Mouse (Mus musculus): ENCODE results near the gene Trim3. TPM values are rescaled to one million over a fixed set of nuclear protein-coding genes. Genes with fewer than 3 reads are reported as not detected.

Gene Trim3
- polyA plus RNA-seq, 1 experiment = 66.9 TPM

- Histone ChIP-seq H3K27ac (ENCODE audit: insufficient read depth, low read depth, low read length) (no peak overlapping the region), H3K4me1 (ENCODE audit: control insufficient read depth, insufficient read depth, low read length) (no peaks in the 10 kb centered on the region), H3K4me3 (ENCODE audit: insufficient read depth, low read length) (no peak overlapping the region)
- TF ChIP-seq POLR2A (IDR thresholded peaks at IDR 0.05; ENCODE audit: borderline replicate concordance, low read depth, low read length) = no peak
- no peak for TF ChIP-seq CTCF (IDR thresholded peaks at IDR 0.05; ENCODE audit: low read depth, low read length)
Observed at GRCm38 (mm10) chr7:105565071-105565836, 68.1 kb downstream of the Trim3 start.

- no peak for TF ChIP-seq POLR2A (IDR thresholded peaks at IDR 0.05; ENCODE audit: borderline replicate concordance, low read depth, low read length)
- no peak for TF ChIP-seq CTCF (IDR thresholded peaks at IDR 0.05; ENCODE audit: low read depth, low read length)
- H3K4me3 ChIP-seq (ENCODE audit: insufficient read depth, low read length) = no peak overlapping the region
- no peaks in the 10 kb centered on the region for H3K4me1 ChIP-seq (ENCODE audit: control insufficient read depth, insufficient read depth, low read length)
- no peak overlapping the region for H3K27ac ChIP-seq (ENCODE audit: insufficient read depth, low read depth, low read length)
Observed at GRCm38 (mm10) chr7:105563367-105563766, 70.0 kb downstream of the Trim3 start.

GRCm38 (mm10) chr7:105562317-105562716 is 71.1 kb downstream of the Trim3 start:
- Histone ChIP-seq H3K4me3 (ENCODE audit: insufficient read depth, low read length) (no peak overlapping the region), H3K27ac (ENCODE audit: insufficient read depth, low read depth, low read length) (no peak overlapping the region), H3K4me1 (ENCODE audit: control insufficient read depth, insufficient read depth, low read length) (no peaks in the 10 kb centered on the region)
- TF ChIP-seq CTCF (IDR thresholded peaks at IDR 0.05; ENCODE audit: low read depth, low read length) (no peak), POLR2A (IDR thresholded peaks at IDR 0.05; ENCODE audit: borderline replicate concordance, low read depth, low read length) (no peak)

GRCm38 (mm10) chr7:105559016-105559415 is 74.4 kb downstream of the Trim3 start:
- Histone ChIP-seq H3K4me3 (ENCODE audit: insufficient read depth, low read length) (no peak overlapping the region), H3K27ac (ENCODE audit: insufficient read depth, low read depth, low read length) (no peak overlapping the region), H3K4me1 (ENCODE audit: control insufficient read depth, insufficient read depth, low read length) (no peaks in the 10 kb centered on the region)
- TF ChIP-seq POLR2A (IDR thresholded peaks at IDR 0.05; ENCODE audit: borderline replicate concordance, low read depth, low read length) (no peak), CTCF (IDR thresholded peaks at IDR 0.05; ENCODE audit: low read depth, low read length) (no peak)

GRCm38 (mm10) chr7:105557671-105558070 is 75.7 kb downstream of the Trim3 start:
- H3K4me3 ChIP-seq (ENCODE audit: insufficient read depth, low read length) = no peak overlapping the region
- peaks cover 4% of the 10 kb centered on the region; the same call in 1 of the 2 replicates for H3K4me1 ChIP-seq (ENCODE audit: control insufficient read depth, insufficient read depth, low read length)
- TF ChIP-seq CTCF (IDR thresholded peaks at IDR 0.05; ENCODE audit: low read depth, low read length) (no peak), POLR2A (IDR thresholded peaks at IDR 0.05; ENCODE audit: borderline replicate concordance, low read depth, low read length) (no peak)
- no peak overlapping the region for H3K27ac ChIP-seq (ENCODE audit: insufficient read depth, low read depth, low read length)

GRCm38 (mm10) chr7:105556406-105556805 is 77.0 kb downstream of the Trim3 start:
- no peak overlapping the region for H3K4me3 ChIP-seq (ENCODE audit: insufficient read depth, low read length)
- H3K27ac ChIP-seq (ENCODE audit: insufficient read depth, low read depth, low read length) = no peak overlapping the region
- H3K4me1 ChIP-seq (ENCODE audit: control insufficient read depth, insufficient read depth, low read length) = peaks cover 4% of the 10 kb centered on the region; the same call in 1 of the 2 replicates
- no peak for TF ChIP-seq CTCF (IDR thresholded peaks at IDR 0.05; ENCODE audit: low read depth, low read length)
- TF ChIP-seq POLR2A (IDR thresholded peaks at IDR 0.05; ENCODE audit: borderline replicate concordance, low read depth, low read length) = no peak

- Histone ChIP-seq H3K4me1 (ENCODE audit: control insufficient read depth, insufficient read depth, low read length) (peaks cover 4% of the 10 kb centered on the region; the same call in 1 of the 2 replicates), H3K4me3 (ENCODE audit: insufficient read depth, low read length) (no peak overlapping the region), H3K27ac (ENCODE audit: insufficient read depth, low read depth, low read length) (no peak overlapping the region)
- no peak for TF ChIP-seq CTCF (IDR thresholded peaks at IDR 0.05; ENCODE audit: low read depth, low read length)
Observed at GRCm38 (mm10) chr7:105555571-105555970, 77.8 kb downstream of the Trim3 start.

Other genes starting within 250 kb of the Trim3 start
- 29.1 and 39.3 TPM in 2 replicates for gene Fam160a2, start 233.5 kb downstream of the Trim3 start, polyA plus RNA-seq (2012; ENCODE audit: insufficient read depth, insufficient read length, missing spikeins)
- gene Cnga4, start 229.0 kb downstream of the Trim3 start, polyA plus RNA-seq (2012; ENCODE audit: insufficient read depth, insufficient read length, missing spikeins) = not detected in 2 replicates
- gene Cckbr, start 207.8 kb downstream of the Trim3 start, polyA plus RNA-seq (2012; ENCODE audit: insufficient read depth, insufficient read length, missing spikeins) = not detected in 2 replicates
- gene Cavin3, start 151.3 kb downstream of the Trim3 start, polyA plus RNA-seq (2012; ENCODE audit: insufficient read depth, insufficient read length, missing spikeins) = 0.34 and 1.1 TPM in 2 replicates
- gene Smpd1, start 79.2 kb downstream of the Trim3 start, polyA plus RNA-seq (2012; ENCODE audit: insufficient read depth, insufficient read length, missing spikeins) = 26.4 and 28.0 TPM in 2 replicates
- 0.52 and 1.1 TPM in 2 replicates for gene Apbb1, start 51.9 kb downstream of the Trim3 start, polyA plus RNA-seq (2012; ENCODE audit: insufficient read depth, insufficient read length, missing spikeins)
- 0.50 TPM in 1 of 2 replicates, not detected in the other for gene Hpx, start 33.4 kb downstream of the Trim3 start, polyA plus RNA-seq (2012; ENCODE audit: insufficient read depth, insufficient read length, missing spikeins)
- 129 and 148 TPM in 2 replicates for gene Timm10b, start 6.5 kb upstream of the Trim3 start, polyA plus RNA-seq (2012; ENCODE audit: insufficient read depth, insufficient read length, missing spikeins)
- 31.7 and 36.4 TPM in 2 replicates for gene Arfip2, start 6.8 kb upstream of the Trim3 start, polyA plus RNA-seq (2012; ENCODE audit: insufficient read depth, insufficient read length, missing spikeins)
- gene Gm45799, start 7.0 kb upstream of the Trim3 start, polyA plus RNA-seq (2012; ENCODE audit: insufficient read depth, insufficient read length, missing spikeins) = 4.4 and 7.0 TPM in 2 replicates
- gene Dnhd1, start 17.3 kb upstream of the Trim3 start, polyA plus RNA-seq (2012; ENCODE audit: insufficient read depth, insufficient read length, missing spikeins) = 3.7 and 5.8 TPM in 2 replicates
- gene Ilk, start 103.0 kb upstream of the Trim3 start, polyA plus RNA-seq (2012; ENCODE audit: insufficient read depth, insufficient read length, missing spikeins) = 206 and 213 TPM in 2 replicates
- 13.9 and 22.3 TPM in 2 replicates for gene Rrp8, start 103.8 kb upstream of the Trim3 start, polyA plus RNA-seq (2012; ENCODE audit: insufficient read depth, insufficient read length, missing spikeins)
- gene Taf10, start 110.8 kb upstream of the Trim3 start, polyA plus RNA-seq (2012; ENCODE audit: insufficient read depth, insufficient read length, missing spikeins) = 120 and 133 TPM in 2 replicates
- gene Tpp1, start 118.7 kb upstream of the Trim3 start, polyA plus RNA-seq (2012; ENCODE audit: insufficient read depth, insufficient read length, missing spikeins) = 257 and 299 TPM in 2 replicates
- 0.49 and 1.0 TPM in 2 replicates for gene Dchs1, start 154.1 kb upstream of the Trim3 start, polyA plus RNA-seq (2012; ENCODE audit: insufficient read depth, insufficient read length, missing spikeins)
- 53.7 and 62.8 TPM in 2 replicates for gene Mrpl17, start 177.5 kb upstream of the Trim3 start, polyA plus RNA-seq (2012; ENCODE audit: insufficient read depth, insufficient read length, missing spikeins)